In genomic region chrX:14601916-14602315, GRCm38 (mm10) we compare ENCODE assay signal across 24 mouse cellular contexts.
A peak's percentile ranks its signal among the peaks of the same experiment; 100 is the strongest.
DNase-seq lines count a peak whose midpoint lies in the region; TF ChIP-seq lines count a peak whose summit lies in the region.
"Had no signal": no experiment of that assay in that cellular context is flagged by ENCODE, and none has a peak within 500 bp of the region (broad histone marks: within the 10 kb centered on the region; RNA-seq: fewer than 3 reads in every experiment).

No protein-coding gene starts in this region.

- 24% methylated on average over 2 of the region's 2 CpGs for WGBS in cerebellum, adult 2 months

- peak; percentile 16 for DNase-seq in left cerebral cortex, postnatal 4 days
- no peak for DNase-seq in left cerebral cortex, adult 11 months (ENCODE audit: low spot score)
- DNase-seq in cerebellum, adult 2 months = peak; percentile 37 to 78
- peak; percentile 44 to 59 for DNase-seq in cerebellum, postnatal 14 days
- no peak for DNase-seq in right cerebral cortex, adult 18-20 months
- no peak for DNase-seq in spleen, adult 12 weeks (ENCODE audit: low spot score)
- no peak for DNase-seq in gastrocnemius, postnatal 36 days
- DNase-seq: adrenal gland, postnatal 14 days; gastrocnemius, postnatal 14 days; heart, adult 11 months; kidney, adult 18-20 months; kidney, postnatal 36 days; liver; lung, adult 2 months; lung, postnatal 10 days; midbrain, embryonic 14.5 days had no signal

- H3K4me1 ChIP-seq in cerebellum, adult 2 months (ENCODE audit: control insufficient read depth, insufficient read depth, low read length) = no peaks in the 10 kb centered on the region
- H3K4me1 ChIP-seq: embryonic facial prominence, embryonic 10.5 days; embryonic facial prominence, embryonic 15.5 days; forebrain, embryonic 13.5 days; neural tube, embryonic 15.5 days had no signal

- no peak overlapping the region for H3K27ac ChIP-seq in cerebellum, adult 2 months (ENCODE audit: insufficient read depth, low read length)
- H3K27ac ChIP-seq: embryonic facial prominence, embryonic 10.5 days; embryonic facial prominence, embryonic 15.5 days; forebrain, embryonic 13.5 days; hindbrain, embryonic 14.5 days; layer of hippocampus, adult 2 months; liver, embryonic 14.5 days; macrophage; neural tube, embryonic 15.5 days had no signal

- intact Hi-C loops in left cerebral cortex, postnatal 4 days (cut with DNase I) = no loop called here
- intact Hi-C loops in gastrocnemius, postnatal 36 days (cut with DNase I) = no loop called here

- TF ChIP-seq POLR2A in cerebellum, adult 2 months (IDR thresholded peaks at IDR 0.05; ENCODE audit: borderline replicate concordance, insufficient read depth, low read length) = no peak

- H3K4me3 ChIP-seq in cerebellum, adult 2 months (replicated peaks; ENCODE audit: insufficient read depth, low read depth, low read length) = no peak overlapping the region
- H3K4me3 ChIP-seq: embryonic facial prominence, embryonic 10.5 days; embryonic facial prominence, embryonic 15.5 days; forebrain, embryonic 13.5 days; layer of hippocampus, adult 2 months; neural tube, embryonic 15.5 days had no signal

- no peaks in the 10 kb centered on the region for H3K27me3 ChIP-seq in cerebellum, adult 2 months (ENCODE audit: control insufficient read depth, insufficient read depth, low read length)
- H3K27me3 ChIP-seq: embryonic facial prominence, embryonic 15.5 days; forebrain, embryonic 13.5 days; neural tube, embryonic 15.5 days had no signal

- TF ChIP-seq CTCF in cerebellum, adult 2 months (IDR thresholded peaks at IDR 0.05; ENCODE audit: borderline replicate concordance, insufficient read depth, low read depth, low read length) = no peak

Comparison
In these comparisons a context has a peak if more than half of its experiments do, and no peak if none do; other contexts are left out.
1. DNase-seq: peak in left cerebral cortex, postnatal 4 days (single experiment), cerebellum, adult 2 months (2 of 2) and cerebellum, postnatal 14 days (2 of 2); none in left cerebral cortex, adult 11 months (single experiment), right cerebral cortex, adult 18-20 months (single experiment), spleen, adult 12 weeks (single experiment) and gastrocnemius, postnatal 36 days (0 of 2).